Mouse (Mus musculus): ENCODE results near the gene Speer4d.
"Not testable (repeated sequence)": the region's sequence is repeated elsewhere in the genome, so short reads cannot be mapped to it uniquely, and the experiment has no call there.

DNA sequence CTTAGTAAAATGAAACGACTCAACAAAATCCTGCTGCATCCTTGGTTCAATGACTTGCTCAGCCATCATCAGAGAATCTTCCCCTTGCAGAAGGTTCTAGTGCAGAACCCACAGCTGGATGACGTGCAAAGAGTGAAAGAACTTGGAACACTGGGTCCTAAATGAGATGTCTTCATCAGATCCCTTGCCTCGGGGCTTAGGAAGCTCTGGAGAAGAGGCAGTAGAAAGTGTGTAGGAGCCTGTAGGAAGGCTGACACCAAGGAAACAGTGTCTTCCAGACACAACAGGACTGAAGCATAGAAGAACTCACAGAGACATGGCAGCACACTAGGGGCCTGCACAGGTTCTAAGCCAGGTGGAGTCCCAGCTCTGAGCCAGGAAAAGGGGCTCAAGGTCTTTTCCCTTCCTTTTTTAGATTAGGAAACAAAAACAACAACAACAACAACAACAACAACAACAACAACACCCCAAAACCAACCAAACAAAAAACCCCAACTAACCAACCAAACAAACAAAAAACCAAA, 16.4 kb upstream of the Speer4d start:
- TF ChIP-seq CTCF (IDR thresholded peaks at IDR 0.05; ENCODE audit: extremely low read depth, insufficient read length, insufficient replicate concordance, low read depth, low read length); POLR2A (IDR thresholded peaks at IDR 0.05; ENCODE audit: low read depth, low read length): not testable (repeated sequence)

Data from small intestine, adult 2 months (tissue).